Mouse (Mus musculus) G1E (cell line): ENCODE results near the gene H1f0.

ENCODE experiments used
- CTCF ChIP-seq: IDR thresholded peaks from 2 replicates; pipeline ENCODE4 v1.5.1; 2012; ENCODE audit warnings: low read depth, low read length, inconsistent platforms, mixed read lengths
- GATA1 ChIP-seq: IDR thresholded peaks from 2 replicates; pipeline ENCODE4 v1.6.1; 2012; ENCODE audit warnings: borderline replicate concordance, low read length, inconsistent platforms, mixed read lengths
- GATA2 ChIP-seq: IDR thresholded peaks from 2 replicates; pipeline ENCODE4 v1.6.1; 2012; ENCODE audit warnings: low read depth, low read length, inconsistent platforms, borderline replicate concordance
- POLR2AphosphoS5 ChIP-seq: IDR thresholded peaks from 2 replicates; pipeline ENCODE4 v1.6.1; 2012; ENCODE audit warnings: low read depth, low read length, inconsistent platforms; ENCODE audit not compliant: insufficient replicate concordance
- TAL1 ChIP-seq: conservative IDR thresholded peaks from 2 replicates; pipeline ENCODE4 v1.6.1; 2012; ENCODE audit warnings: low read depth, low read length, inconsistent platforms, mixed read lengths

- TF ChIP-seq CTCF (no peak), TAL1 (no peak), GATA1 (no peak), POLR2AphosphoS5 (no peak), GATA2 (no peak)
These were observed 48.2 kb upstream of the H1f0 start for GRCm38 (mm10) chr15:78980084-78980483.
